Mouse (Mus musculus) right cerebral cortex, postnatal 25 days (tissue): ENCODE results near the gene H2-D1.
"Not testable (repeated sequence)": the region's sequence is repeated elsewhere in the genome, so short reads cannot be mapped to it uniquely, and the experiment has no call there.

ENCODE experiments used
- DNase-seq: peaks from one replicate; pipeline ENCODE4 v3.0.0; 2022

Gene H2-D1

GRCm38 (mm10) chr17:35304921-35305320, 42.4 kb downstream of the H2-D1 start:
- DNase-seq = not testable (repeated sequence)
